Mouse (Mus musculus) thymus, adult 2 months (tissue): ENCODE measurements around the gene Shkbp1. TPM values are rescaled to one million over a fixed set of nuclear protein-coding genes. Genes with fewer than 3 reads are reported as not detected.

Source experiments
- DNase-seq: peaks from one replicate; pipeline ENCODE4 v3.0.0; 2021
- H3K27ac ChIP-seq: fragments of 200-500 bp; 2 replicates; pipeline ENCODE4 v1.5.1; 2012; ENCODE audit warnings: low read length, control low read depth; ENCODE audit not compliant: control insufficient read depth, insufficient read depth
- H3K27me3 ChIP-seq: fragments of 200-500 bp; 2 replicates; pipeline ENCODE4 v1.6.1; 2012; ENCODE audit warnings: mild to moderate bottlenecking, low read length, moderate library complexity, mixed read lengths; ENCODE audit not compliant: control insufficient read depth, insufficient read depth
- H3K36me3 ChIP-seq: fragments of 200-500 bp; 2 replicates; pipeline ENCODE4 v1.6.1; 2012; ENCODE audit warnings: mild to moderate bottlenecking, low read length, moderate library complexity; ENCODE audit not compliant: control insufficient read depth, insufficient read depth
- H3K4me1 ChIP-seq: fragments of 200-500 bp; replicated peaks from 2 replicates; pipeline ENCODE4 v1.6.1; 2012; ENCODE audit warnings: low read length; ENCODE audit not compliant: control insufficient read depth, insufficient read depth
- H3K4me3 ChIP-seq: fragments of 200-500 bp; 2 replicates; pipeline ENCODE4 v1.5.1; 2012; ENCODE audit warnings: mild to moderate bottlenecking, low read length, control low read depth, moderate library complexity; ENCODE audit not compliant: control insufficient read depth, insufficient read depth
- CTCF ChIP-seq: fragments of 200-500 bp; IDR thresholded peaks from 2 replicates; pipeline ENCODE4 v1.5.1; 2012; ENCODE audit warnings: mild to moderate bottlenecking, control low read depth, low read length, moderate library complexity, borderline replicate concordance; ENCODE audit not compliant: control insufficient read depth, poor library complexity, insufficient read depth; ENCODE audit errors: extremely low read depth
- POLR2A ChIP-seq: fragments of 200-500 bp; IDR thresholded peaks from 2 replicates; pipeline ENCODE4 v1.6.1; 2012; ENCODE audit warnings: mild to moderate bottlenecking, low read length, control low read depth, moderate library complexity; ENCODE audit not compliant: control insufficient read depth, poor library complexity, insufficient read depth; ENCODE audit errors: extremely low read depth
- WGBS: fragments of 180-500 bp; shearing (Covaris S2); methylation state at CpG from one replicate; pipeline ENCODE4 v1.1.7; 2018; 5-methylcytosine and 5-hydroxymethylcytosine counted together
- polyA plus RNA-seq: library from polyadenylated mRNA; depleted of rRNA; stranded (reverse); fragments of >200 nt; gene quantifications from 2 replicates; pipeline ENCODE4 v1.2.3, GENCODE M21; 2012; rRNA removed

Gene Shkbp1
- polyA plus RNA-seq, 1 experiment = 206 TPM

- 79% methylated on average over 5 of the region's 5 CpGs for WGBS
- no peaks in the 10 kb centered on the region for H3K36me3 ChIP-seq
- TF ChIP-seq POLR2A (no peak), CTCF (no peak)
- H3K27me3 ChIP-seq = no peaks in the 10 kb centered on the region; the same call in 1 of the 2 replicates
- no peaks in the 10 kb centered on the region for H3K4me1 ChIP-seq
- H3K4me3 ChIP-seq = no peak overlapping the region
- no peak for DNase-seq
- no peak overlapping the region for H3K27ac ChIP-seq
Measured at GRCm38 (mm10) chr7:27300801-27301200, 55.0 kb downstream of the Shkbp1 start.

- DNase-seq = no peak
- Histone ChIP-seq H3K36me3 (no peaks in the 10 kb centered on the region), H3K4me1 (no peaks in the 10 kb centered on the region), H3K27ac (no peak overlapping the region), H3K27me3 (no peaks in the 10 kb centered on the region; the same call in 1 of the 2 replicates), H3K4me3 (no peak overlapping the region)
- WGBS = 83% methylated on average over 4 of the region's 4 CpGs
- no peak for TF ChIP-seq CTCF
Measured at GRCm38 (mm10) chr7:27300351-27300750, 55.5 kb downstream of the Shkbp1 start.

DNA sequence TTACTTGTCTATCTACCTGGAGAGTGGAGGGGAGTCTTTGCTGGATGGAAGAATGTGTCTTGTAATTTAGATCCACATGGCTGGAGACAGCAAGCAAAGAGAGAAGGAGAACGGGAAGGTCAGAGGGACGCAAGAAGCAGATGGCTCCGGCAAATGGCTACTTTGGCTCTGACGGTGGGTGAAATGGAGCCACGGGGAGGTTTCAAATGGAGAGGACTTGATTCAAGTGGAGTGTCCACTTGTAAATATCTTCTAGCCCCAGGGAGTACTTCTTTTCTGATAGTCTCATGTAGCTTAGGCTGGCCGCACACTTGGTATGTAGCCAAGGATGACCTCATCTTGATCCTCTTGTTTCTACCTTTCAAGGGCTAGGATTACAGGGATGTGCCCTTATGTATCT lies 57.0 kb downstream of the Shkbp1 start:
- DNase-seq = no peak
- 93% methylated on average over 6 of the region's 6 CpGs for WGBS
- no peaks in the 10 kb centered on the region; the same call in 1 of the 2 replicates for H3K27me3 ChIP-seq
- no peaks in the 10 kb centered on the region for H3K4me1 ChIP-seq
- TF ChIP-seq POLR2A = no peak
- no peak for TF ChIP-seq CTCF
- no peaks in the 10 kb centered on the region for H3K36me3 ChIP-seq
- no peak overlapping the region for H3K27ac ChIP-seq
- no peak overlapping the region for H3K4me3 ChIP-seq

GRCm38 (mm10) chr7:27298033-27298610 lies 57.7 kb downstream of the Shkbp1 start:
- no peaks in the 10 kb centered on the region for H3K4me1 ChIP-seq
- H3K27ac ChIP-seq = no peak overlapping the region
- WGBS = 91% methylated on average over 16 of the region's 16 CpGs
- H3K36me3 ChIP-seq = no peaks in the 10 kb centered on the region
- no peak for TF ChIP-seq CTCF
- no peak for TF ChIP-seq POLR2A
- DNase-seq = no peak
- no peaks in the 10 kb centered on the region; the same call in 1 of the 2 replicates for H3K27me3 ChIP-seq
- no peak overlapping the region for H3K4me3 ChIP-seq

- no peak for DNase-seq
- Histone ChIP-seq H3K4me1 (no peaks in the 10 kb centered on the region), H3K27me3 (no peaks in the 10 kb centered on the region), H3K4me3 (no peak overlapping the region), H3K27ac (no peak overlapping the region), H3K36me3 (no peaks in the 10 kb centered on the region)
- TF ChIP-seq CTCF (no peak), POLR2A (no peak)
- 87% methylated on average over 4 of the region's 4 CpGs for WGBS
Measured at GRCm38 (mm10) chr7:27296518-27296917, 59.3 kb downstream of the Shkbp1 start.

DNA sequence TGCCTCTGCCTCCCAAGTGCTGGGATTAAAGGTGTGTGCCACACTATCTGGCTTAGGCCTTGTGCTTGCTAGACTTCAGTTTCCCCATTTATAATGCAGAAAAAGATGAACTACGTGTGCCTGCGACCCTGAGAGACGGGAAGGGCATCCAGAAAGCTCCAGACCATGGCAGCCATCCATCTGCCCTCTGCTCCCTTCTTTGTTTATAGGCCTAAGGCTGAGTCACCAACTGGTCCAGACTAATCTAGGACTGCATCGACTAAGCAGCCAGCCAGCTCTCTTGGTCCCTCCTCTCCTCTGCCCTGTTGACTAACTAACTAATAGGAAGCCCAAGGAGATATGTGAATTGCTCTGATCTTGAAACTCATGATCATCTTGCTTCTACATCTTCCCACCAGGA lies 59.9 kb downstream of the Shkbp1 start:
- TF ChIP-seq CTCF (no peak), POLR2A (no peak)
- DNase-seq = no peak
- WGBS = 93% methylated on average over 4 of the region's 4 CpGs

More for the DNA sequence above, 59.9 kb downstream of the Shkbp1 start:
- H3K4me3 ChIP-seq = no peak overlapping the region
- no peaks in the 10 kb centered on the region for H3K36me3 ChIP-seq
- H3K27ac ChIP-seq = no peak overlapping the region
- no peaks in the 10 kb centered on the region for H3K27me3 ChIP-seq
- no peaks in the 10 kb centered on the region for H3K4me1 ChIP-seq

Other genes with a start within 250 kb of the Shkbp1 start
- 19.2 and 24.7 TPM in 2 replicates for gene Cyp2f2, start 236.1 kb downstream of the Shkbp1 start, polyA plus RNA-seq
- gene Cyp2t4, start 202.3 kb downstream of the Shkbp1 start, polyA plus RNA-seq = 0.11 TPM in 1 of 2 replicates, not detected in the other
- gene Egln2, start 189.2 kb downstream of the Shkbp1 start, polyA plus RNA-seq = 116 and 125 TPM in 2 replicates
- gene Rab4b, start 177.1 kb downstream of the Shkbp1 start, polyA plus RNA-seq = 127 and 136 TPM in 2 replicates
- gene Gm21983, start 174.9 kb downstream of the Shkbp1 start, polyA plus RNA-seq = 0.19 TPM in 1 of 2 replicates, not detected in the other
- 4.0 and 5.2 TPM in 2 replicates for gene Mia, start 174.9 kb downstream of the Shkbp1 start, polyA plus RNA-seq
- 20.4 and 20.9 TPM in 2 replicates for gene BC024978, start 160.2 kb downstream of the Shkbp1 start, polyA plus RNA-seq
- gene Snrpa, start 159.7 kb downstream of the Shkbp1 start, polyA plus RNA-seq = 293 and 316 TPM in 2 replicates
- gene Itpkc, start 127.4 kb downstream of the Shkbp1 start, polyA plus RNA-seq = 12.2 and 12.4 TPM in 2 replicates
- gene Coq8b, start 123.0 kb downstream of the Shkbp1 start, polyA plus RNA-seq = 53.1 and 57.8 TPM in 2 replicates
- gene Numbl, start 97.6 kb downstream of the Shkbp1 start, polyA plus RNA-seq = 10.3 and 10.7 TPM in 2 replicates
- 48.3 and 77.5 TPM in 2 replicates for gene Ltbp4, start 18.3 kb downstream of the Shkbp1 start, polyA plus RNA-seq
- not detected in 2 replicates for gene Gm20479, start 1.4 kb upstream of the Shkbp1 start, polyA plus RNA-seq
- gene Sptbn4, start 91.7 kb upstream of the Shkbp1 start, polyA plus RNA-seq = 0.13 TPM in 2 replicates
- gene Blvrb, start 92.0 kb upstream of the Shkbp1 start, polyA plus RNA-seq = 40.9 and 50.8 TPM in 2 replicates
- gene Sertad3, start 117.7 kb upstream of the Shkbp1 start, polyA plus RNA-seq = 25.8 and 26.7 TPM in 2 replicates
- gene Sertad1, start 130.9 kb upstream of the Shkbp1 start, polyA plus RNA-seq = 44.9 and 46.4 TPM in 2 replicates
- gene Prx, start 143.3 kb upstream of the Shkbp1 start, polyA plus RNA-seq = 2.0 and 2.4 TPM in 2 replicates
- 1.1 and 1.3 TPM in 2 replicates for gene Hipk4, start 167.2 kb upstream of the Shkbp1 start, polyA plus RNA-seq
- gene Pld3, start 197.2 kb upstream of the Shkbp1 start, polyA plus RNA-seq = 456 and 516 TPM in 2 replicates
- gene 2310022A10Rik, start 197.2 kb upstream of the Shkbp1 start, polyA plus RNA-seq = 58.0 and 58.1 TPM in 2 replicates
- 133 and 139 TPM in 2 replicates for gene Akt2, start 235.5 kb upstream of the Shkbp1 start, polyA plus RNA-seq